9 mouse cellular contexts compared by ENCODE assay signal in the genomic region with DNA sequence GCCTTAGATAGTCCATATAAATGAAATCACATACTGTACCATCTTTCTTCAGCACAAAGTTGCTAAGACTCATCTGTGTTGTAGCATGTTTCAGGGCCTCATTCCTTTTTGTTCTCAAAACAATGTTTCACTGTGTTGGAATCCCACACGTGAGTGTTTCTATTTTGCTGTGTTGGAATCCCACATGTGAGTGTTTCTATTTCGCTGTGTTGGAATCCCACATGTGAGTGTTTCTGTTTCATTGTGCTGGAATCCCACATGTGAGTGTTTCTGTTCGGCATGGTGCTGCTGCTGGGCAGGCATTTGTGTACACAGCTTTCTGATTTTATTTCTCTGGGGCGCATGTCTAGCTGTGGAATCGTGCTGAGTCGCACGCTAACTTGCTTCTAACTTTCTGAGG. TPM values are rescaled to one million over a fixed set of nuclear protein-coding genes. Genes with fewer than 3 reads are reported as not detected.
DNase-seq lines count a peak whose midpoint lies in the region; ATAC-seq and TF ChIP-seq lines count a peak whose summit lies in the region.
"Had no signal": no experiment of that assay in that cellular context is flagged by ENCODE, and none has a peak within 500 bp of the region (broad histone marks: within the 10 kb centered on the region; RNA-seq: fewer than 3 reads in every experiment).

No protein-coding gene starts in this region.

- no peaks in the 10 kb centered on the region for H3K9me3 ChIP-seq in heart, embryonic 11.5 days (replicated peaks; ENCODE audit: control insufficient read depth, low read length)
- no peaks in the 10 kb centered on the region for H3K9me3 ChIP-seq in stomach, embryonic 14.5 days (ENCODE audit: control insufficient read depth, low read depth, low read length)
- H3K9me3 ChIP-seq in stomach, postnatal 0 days (ENCODE audit: control insufficient read depth, low read length) = no peaks in the 10 kb centered on the region
- H3K9me3 ChIP-seq in limb, embryonic 13.5 days = no peaks in the 10 kb centered on the region

- 65% methylated on average over 7 of the region's 7 CpGs for WGBS in heart, embryonic 11.5 days (ENCODE audit: insufficient replicate concordance)
- 58% methylated on average over 7 of the region's 7 CpGs for WGBS in stomach, embryonic 14.5 days
- 49% methylated on average over 7 of the region's 7 CpGs for WGBS in stomach, postnatal 0 days
- WGBS in limb, embryonic 13.5 days = 52% methylated on average over 7 of the region's 7 CpGs

- no peak for TF ChIP-seq CTCF in stomach, postnatal 0 days (IDR thresholded peaks at IDR 0.05; ENCODE audit: low read depth)

- no peaks in the 10 kb centered on the region for H3K27me3 ChIP-seq in heart, embryonic 11.5 days (ENCODE audit: control insufficient read depth, insufficient read depth, low read length)
- no peaks in the 10 kb centered on the region for H3K27me3 ChIP-seq in stomach, embryonic 14.5 days (ENCODE audit: control insufficient read depth, insufficient read depth, low read length)
- no peaks in the 10 kb centered on the region for H3K27me3 ChIP-seq in stomach, postnatal 0 days (ENCODE audit: control insufficient read depth, insufficient read depth, low read length)
- H3K27me3 ChIP-seq in limb, embryonic 13.5 days = no peaks in the 10 kb centered on the region

- no peak for TF ChIP-seq EP300 in stomach, postnatal 0 days (optimal IDR thresholded peaks at IDR 0.05)

- no peaks in the 10 kb centered on the region for H3K36me3 ChIP-seq in heart, embryonic 11.5 days (ENCODE audit: control insufficient read depth, insufficient read depth, low read length)
- no peaks in the 10 kb centered on the region for H3K36me3 ChIP-seq in stomach, embryonic 14.5 days (ENCODE audit: control insufficient read depth, insufficient read depth, low read length)
- H3K36me3 ChIP-seq in stomach, postnatal 0 days (ENCODE audit: control insufficient read depth, insufficient read depth, low read length) = no peaks in the 10 kb centered on the region
- H3K36me3 ChIP-seq in limb, embryonic 13.5 days = no peaks in the 10 kb centered on the region

- intact Hi-C loops in heart, postnatal 36 days (cut with DNase I) = no loop called here

- no peak for DNase-seq in heart, postnatal 36 days
- no peak for DNase-seq in stomach, postnatal 0 days (ENCODE audit: low spot score)
- no peak for DNase-seq in right cerebral cortex, postnatal 10 days (ENCODE audit: low spot score in 2 of 2)
- no peak for DNase-seq in cerebellum, postnatal 10 days
- no peak for DNase-seq in ovary, postnatal 14 days (ENCODE audit: low spot score)

- H3K4me1 ChIP-seq in heart, embryonic 11.5 days (ENCODE audit: control insufficient read depth, insufficient read depth, low read length) = no peaks in the 10 kb centered on the region
- no peaks in the 10 kb centered on the region for H3K4me1 ChIP-seq in stomach, embryonic 14.5 days (ENCODE audit: control insufficient read depth, insufficient read depth, low read length)
- H3K4me1 ChIP-seq in stomach, postnatal 0 days (replicated peaks; ENCODE audit: control insufficient read depth, insufficient read depth) = no peaks in the 10 kb centered on the region
- no peaks in the 10 kb centered on the region for H3K4me1 ChIP-seq in limb, embryonic 13.5 days

- no peak overlapping the region for H3K9ac ChIP-seq in heart, embryonic 11.5 days (ENCODE audit: low read depth, low read length)
- no peak overlapping the region for H3K9ac ChIP-seq in stomach, embryonic 14.5 days (replicated peaks; ENCODE audit: low read depth, low read length)
- no peak overlapping the region for H3K9ac ChIP-seq in stomach, postnatal 0 days (ENCODE audit: low read length)
- H3K9ac ChIP-seq in limb, embryonic 13.5 days = no peak overlapping the region

- H3K4me3 ChIP-seq in heart, embryonic 11.5 days (ENCODE audit: low read depth, low read length) = no peak overlapping the region
- H3K4me3 ChIP-seq in stomach, embryonic 14.5 days (ENCODE audit: low read depth, low read length) = no peak overlapping the region
- H3K4me3 ChIP-seq in stomach, postnatal 0 days (ENCODE audit: low read depth, low read length) = no peak overlapping the region
- no peak overlapping the region for H3K4me3 ChIP-seq in limb, embryonic 13.5 days

- no peak overlapping the region for H3K27ac ChIP-seq in heart, embryonic 11.5 days (ENCODE audit: low read depth, low read length)
- H3K27ac ChIP-seq in stomach, embryonic 14.5 days (ENCODE audit: low read length) = no peak overlapping the region
- no peak overlapping the region for H3K27ac ChIP-seq in stomach, postnatal 0 days (replicated peaks)
- no peak overlapping the region for H3K27ac ChIP-seq in limb, embryonic 13.5 days

- H3K4me2 ChIP-seq in heart, embryonic 11.5 days = no peak overlapping the region
- no peak overlapping the region for H3K4me2 ChIP-seq in stomach, embryonic 14.5 days (replicated peaks; ENCODE audit: low read depth, low read length)
- H3K4me2 ChIP-seq in stomach, postnatal 0 days (replicated peaks; ENCODE audit: low read depth) = no peak overlapping the region
- H3K4me2 ChIP-seq in limb, embryonic 13.5 days (replicated peaks) = no peak overlapping the region

- ATAC-seq in heart, embryonic 11.5 days (replicated peaks; ENCODE audit: insufficient number of reproducible peaks, low FRiP score, low TSS enrichment) = peak; percentile 89
- ATAC-seq in stomach, embryonic 14.5 days (ENCODE audit: insufficient number of reproducible peaks, insufficient read depth, low FRiP score, low read depth) = peak; percentile 78; the same call in 1 of the 2 replicates
- no peak for ATAC-seq in stomach, postnatal 0 days (ENCODE audit: low FRiP score, low TSS enrichment)
- ATAC-seq in limb, embryonic 13.5 days (ENCODE audit: low FRiP score, low read depth) = peak; percentile 93

RNA-seq across cellular contexts. Expression of a gene that starts 28.7 kb away (rescaled TPM):
- polyA plus RNA-seq in heart, embryonic 11.5 days (2014; fragmentation: Nextera tagmentation; extraction: Ambion mirVana) = 1.3 and 1.5 TPM in 2 replicates
- 1 to 10 TPM; 1.3 to 2.4 TPM for total RNA-seq in heart, postnatal 36 days (2021)
- polyA plus RNA-seq in stomach, embryonic 14.5 days (2014; fragmentation: Nextera tagmentation; extraction: Ambion mirVana) = 0.26 TPM in 1 of 2 replicates, not detected in the other
- polyA plus RNA-seq in stomach, postnatal 0 days (2015; fragmentation: Nextera tagmentation; extraction: Ambion mirVana) = 0.06 and 0.15 TPM in 2 replicates
- polyA plus RNA-seq in limb, embryonic 13.5 days (2015; fragmentation: Nextera tagmentation; extraction: Ambion mirVana) = 0.45 and 0.68 TPM in 2 replicates
- total RNA-seq: left cerebral cortex, postnatal 25 days had no signal
